Comparison of ENCODE assay signal across 8 mouse cellular contexts in the genomic region with DNA sequence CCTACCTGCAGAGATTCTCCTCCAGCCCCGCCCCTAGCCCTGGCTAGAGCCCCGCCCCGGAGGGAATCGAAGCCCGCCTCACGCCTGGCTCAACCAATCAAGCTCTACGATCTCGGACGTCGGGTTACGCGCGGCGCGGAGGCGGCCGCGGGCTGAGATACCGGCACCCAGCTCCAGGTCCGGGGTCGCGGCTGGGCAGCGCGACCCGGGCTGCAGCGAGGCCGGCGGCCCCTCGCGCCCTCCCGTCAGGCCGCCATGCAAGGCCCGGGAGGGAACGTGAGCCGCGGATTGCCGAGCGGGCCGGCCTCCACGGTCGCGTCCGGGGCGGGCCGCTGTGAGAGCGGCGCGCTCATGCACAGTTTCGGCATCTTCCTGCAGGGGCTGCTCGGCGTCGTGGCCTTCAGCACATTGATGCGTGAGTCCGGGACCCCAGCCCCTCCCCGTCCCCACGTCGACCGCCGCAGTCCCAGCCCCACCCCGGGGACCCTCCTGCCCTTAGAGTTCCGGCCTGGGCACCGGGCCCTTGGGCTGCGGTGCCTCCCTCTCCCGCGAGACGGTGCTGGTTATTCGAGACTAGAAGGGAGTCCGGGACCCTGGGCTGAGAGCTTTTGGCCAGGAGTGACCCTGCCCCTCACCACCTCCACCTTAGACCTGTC. TPM values are rescaled to one million over a fixed set of nuclear protein-coding genes. Genes with fewer than 3 reads are reported as not detected.
A peak's percentile ranks its signal among the peaks of the same experiment; 100 is the strongest.
DNase-seq lines count a peak whose midpoint lies in the region; ATAC-seq and TF ChIP-seq lines count a peak whose summit lies in the region.

A gene (plus strand): TSS at position 115 of the 656 bp plus-strand sequence.

- DNase-seq in 416B (ENCODE audit: low read depth) (peak; percentile 63), liver (peak; percentile 90)
- peak; percentile 82 to 86 for DNase-seq in heart, adult 9 months (ENCODE audit: low spot score in 2 of 2)
- peak; percentile 86 to 92 for DNase-seq in spleen, postnatal 4 days (ENCODE audit: low spot score in 2 of 2)

- peak; percentile 41; the same call in 1 of the 2 replicates for TF ChIP-seq POLR2A in bone marrow, adult 2 months (IDR thresholded peaks at IDR 0.05; ENCODE audit: borderline replicate concordance, control insufficient read depth, low read depth, low read length)

- 0 out of 2 replicates have a peak, but pooled peaks cover 5% of the 10 kb centered on the region for H3K36me3 ChIP-seq in embryonic facial prominence, embryonic 15.5 days
- H3K36me3 ChIP-seq in kidney, embryonic 15.5 days, result no peaks in the 10 kb centered on the region

- no peaks in the 10 kb centered on the region for H3K9me3 ChIP-seq in embryonic facial prominence, embryonic 15.5 days (replicated peaks)
- no peaks in the 10 kb centered on the region for H3K9me3 ChIP-seq in kidney, embryonic 15.5 days (replicated peaks)

- under 1% methylated on average over 68 of the region's 68 CpGs for whole genome bisulfite sequencing in bone marrow, adult 2 months
- WGBS in embryonic facial prominence, embryonic 15.5 days, result under 1% methylated on average over 65 of the region's 68 CpGs
- under 1% methylated on average over 64 of the region's 68 CpGs for WGBS in kidney, embryonic 15.5 days

- peak within 1 kb of the TSS; percentile 67 for H3K4me3 ChIP-seq in bone marrow, adult 2 months (replicated peaks; ENCODE audit: control insufficient read depth, low read depth, low read length)
- peak within 1 kb of the TSS; percentile 92 for H3K4me3 ChIP-seq in embryonic facial prominence, embryonic 15.5 days (replicated peaks)
- H3K4me3 ChIP-seq in kidney, embryonic 15.5 days (replicated peaks), result peak within 1 kb of the TSS; percentile 97

- ATAC-seq in embryonic facial prominence, embryonic 15.5 days (ENCODE audit: insufficient number of reproducible peaks, low FRiP score, low TSS enrichment, low read depth), result peak; percentile 94
- peak; percentile 96 for ATAC-seq in kidney, embryonic 15.5 days (replicated peaks; ENCODE audit: low FRiP score)
- ATAC-seq in monocyte, adult 5-6 weeks (replicated peaks; ENCODE audit: insufficient number of reproducible peaks, low FRiP score, low TSS enrichment, poor library complexity, severe bottlenecking), result peak; percentile 76

- H3K27ac ChIP-seq in bone marrow, adult 2 months (ENCODE audit: control insufficient read depth, insufficient read depth, low read depth, low read length, poor library complexity), result peak within 1 kb of the TSS; percentile 44; the same call in 1 of the 2 replicates
- H3K27ac ChIP-seq in embryonic facial prominence, embryonic 15.5 days (replicated peaks), result peak within 1 kb of the TSS; percentile 79
- H3K27ac ChIP-seq in kidney, embryonic 15.5 days, result peak within 1 kb of the TSS; percentile 88

- H3K9ac ChIP-seq in embryonic facial prominence, embryonic 15.5 days, result peak within 1 kb of the TSS; percentile 76
- peak within 1 kb of the TSS; percentile 92 for H3K9ac ChIP-seq in kidney, embryonic 15.5 days

- no peak for TF ChIP-seq CTCF in bone marrow, adult 2 months (IDR thresholded peaks at IDR 0.05; ENCODE audit: control insufficient read depth, insufficient read depth, low read length)

- peak within 1 kb of the TSS; percentile 77 for H3K4me2 ChIP-seq in embryonic facial prominence, embryonic 15.5 days (replicated peaks)
- peak within 1 kb of the TSS; percentile 78 for H3K4me2 ChIP-seq in kidney, embryonic 15.5 days

- peaks cover 2% of the 10 kb centered on the region; the same call in 1 of the 2 replicates for H3K4me1 ChIP-seq in bone marrow, adult 2 months (ENCODE audit: control insufficient read depth, insufficient read depth, low read length)
- peaks cover 33% of the 10 kb centered on the region for H3K4me1 ChIP-seq in embryonic facial prominence, embryonic 15.5 days
- peaks cover 39% of the 10 kb centered on the region for H3K4me1 ChIP-seq in kidney, embryonic 15.5 days

- H3K27me3 ChIP-seq in embryonic facial prominence, embryonic 15.5 days, result no peaks in the 10 kb centered on the region
- H3K27me3 ChIP-seq in kidney, embryonic 15.5 days, result no peaks in the 10 kb centered on the region

RNA-seq across cellular contexts. Expression of the gene that starts here (rescaled TPM):
- polyA plus RNA-seq in bone marrow, adult 2 months (2011; ENCODE audit: insufficient read depth, insufficient read length, low replicate concordance, missing spikeins), result 5.5 and 18.2 TPM in 2 replicates
- 27.0 and 29.1 TPM in 2 replicates for polyA plus RNA-seq in embryonic facial prominence, embryonic 15.5 days (2015; fragmentation: Nextera tagmentation; extraction: Ambion mirVana)
- polyA plus RNA-seq in kidney, embryonic 15.5 days (2015; fragmentation: Nextera tagmentation; extraction: Ambion mirVana), result 25.8 and 26.3 TPM in 2 replicates
- 6.1 to 14.1 TPM (median 11.7 TPM) in 3 replicates for total RNA-seq in monocyte, adult 5-6 weeks (2017)

Comparison
In these comparisons a context has a peak if more than half of its experiments do, and no peak if none do; other contexts are left out.
1. Peak in every context shown above with its lines: DNase-seq, ATAC-seq, H3K4me3 ChIP-seq and H3K27ac ChIP-seq.